Mouse (Mus musculus) lung, adult 2 months (tissue): ENCODE data around the gene Ptpdc1.

Experiments
- CTCF ChIP-seq: fragments of 200-500 bp; IDR thresholded peaks from 2 replicates; pipeline ENCODE4 v1.5.1; 2011; ENCODE audit warnings: mild to moderate bottlenecking, low read length, control low read depth; ENCODE audit not compliant: insufficient read depth
- POLR2A ChIP-seq: fragments of 200-500 bp; IDR thresholded peaks from 2 replicates; pipeline ENCODE4 v1.6.1; 2011; ENCODE audit warnings: low read depth, mild to moderate bottlenecking, control low read depth, low read length, borderline replicate concordance; ENCODE audit errors: extremely low read depth

GRCm38 (mm10) chr13:48577007-48577406 is 48.5 kb downstream of the Ptpdc1 start:
- no peak for TF ChIP-seq CTCF
- TF ChIP-seq POLR2A = no peak
